Mouse (Mus musculus) forebrain, embryonic 16.5 days (tissue): ENCODE data around the gene Fam199x. TPM values are rescaled to one million over a fixed set of nuclear protein-coding genes. Genes with fewer than 3 reads are reported as not detected.

Experiments
- ATAC-seq: fragments of 200-750 bp; cut with Nextera tagmentation; 2 replicates; pipeline ENCODE4 v1.8.0; 2017; ENCODE audit warnings: mild to moderate bottlenecking, moderate library complexity
- H3K27ac ChIP-seq: fragments of 300-500 bp; sonication (generic); 2 replicates; pipeline ENCODE4 v1.5.1; 2014; ENCODE audit warnings: low read length, control low read depth
- H3K27me3 ChIP-seq: fragments of 300-500 bp; sonication (generic); replicated peaks from 2 replicates; pipeline ENCODE4 v1.6.1; 2014; ENCODE audit warnings: low read length; ENCODE audit not compliant: control insufficient read depth, insufficient read depth
- H3K36me3 ChIP-seq: fragments of 300-500 bp; sonication (generic); 2 replicates; pipeline ENCODE4 v1.6.1; 2014; ENCODE audit not compliant: control insufficient read depth, insufficient read depth
- H3K4me1 ChIP-seq: fragments of 300-500 bp; sonication (generic); replicated peaks from 2 replicates; pipeline ENCODE4 v1.6.1; 2014; ENCODE audit warnings: low read length; ENCODE audit not compliant: control insufficient read depth, insufficient read depth
- H3K4me2 ChIP-seq: fragments of 300-500 bp; sonication (generic); 2 replicates; pipeline ENCODE4 v1.6.1; 2014; ENCODE audit warnings: mild to moderate bottlenecking, low read length, control low read depth
- H3K4me3 ChIP-seq: fragments of 300-500 bp; sonication (generic); replicated peaks from 2 replicates; pipeline ENCODE4 v1.5.1; 2014; ENCODE audit warnings: mild to moderate bottlenecking, low read length, control low read depth
- H3K9ac ChIP-seq: fragments of 300-500 bp; sonication (generic); replicated peaks from 2 replicates; pipeline ENCODE4 v1.6.1; 2014; ENCODE audit warnings: low read depth, low read length, control low read depth
- H3K9me3 ChIP-seq: fragments of 300-500 bp; sonication (generic); 2 replicates; pipeline ENCODE4 v1.6.1; 2016; ENCODE audit warnings: low read length; ENCODE audit not compliant: control insufficient read depth
- WGBS: fragments of 180-500 bp; shearing (Covaris S2); extraction: QIAGEN DNeasy Blood & Tissue Kit; methylation state at CpG from one replicate; pipeline ENCODE4 v1.1.7; 2014; 5-methylcytosine and 5-hydroxymethylcytosine counted together
- polyA plus RNA-seq: library from polyadenylated mRNA; unstranded; fragments of >200 nt; fragmentation: Nextera tagmentation; extraction: Ambion mirVana; gene quantifications from 2 replicates; pipeline ENCODE4 v1.2.1, GENCODE M21; 2015

The Fam199x gene
- polyA plus RNA-seq, 1 experiment from 2014 or later: 7.3 TPM

GRCm38 (mm10) chrX:137038502-137038901, 10.9 kb upstream of the Fam199x start:
- H3K36me3 ChIP-seq: no peaks in the 10 kb centered on the region
- 52% methylated on average over 7 of the region's 7 CpGs for WGBS
- H3K27ac ChIP-seq: peak overlapping the region; percentile 84
- peaks cover 6% of the 10 kb centered on the region for H3K4me1 ChIP-seq
- peak; percentile 21 for ATAC-seq
- no peaks in the 10 kb centered on the region for H3K9me3 ChIP-seq
- peak overlapping the region; percentile 66; the same call in 1 of the 2 replicates for H3K9ac ChIP-seq
- H3K4me2 ChIP-seq: peak overlapping the region; percentile 54
- H3K4me3 ChIP-seq: peak overlapping the region; percentile 49
- H3K27me3 ChIP-seq: no peaks in the 10 kb centered on the region

- ATAC-seq: no peak; the same call in 1 of the 2 replicates
- H3K9ac ChIP-seq: peak overlapping the region; percentile 74
- 7% methylated on average over 10 of the region's 11 CpGs for WGBS
- no peak overlapping the region for H3K27ac ChIP-seq
- H3K4me3 ChIP-seq: peak overlapping the region; percentile 73
- no peaks in the 10 kb centered on the region; the same call in 1 of the 2 replicates for H3K4me1 ChIP-seq
- H3K4me2 ChIP-seq: peak overlapping the region; percentile 67
- H3K36me3 ChIP-seq: no peaks in the 10 kb centered on the region
- H3K9me3 ChIP-seq: no peaks in the 10 kb centered on the region
- H3K27me3 ChIP-seq: no peaks in the 10 kb centered on the region
Measured at GRCm38 (mm10) chrX:137049060-137049424, 352 bp upstream of the Fam199x start.

GRCm38 (mm10) chrX:137063202-137063601, 13.8 kb downstream of the Fam199x start:
- ATAC-seq: no peak
- H3K9ac ChIP-seq: no peak overlapping the region
- no peaks in the 10 kb centered on the region for H3K9me3 ChIP-seq
- no peaks in the 10 kb centered on the region for H3K4me1 ChIP-seq
- H3K4me3 ChIP-seq: no peak overlapping the region
- no peaks in the 10 kb centered on the region for H3K27me3 ChIP-seq
- H3K27ac ChIP-seq: no peak overlapping the region
- WGBS: 52% methylated on average over 9 of the region's 9 CpGs
- no peak overlapping the region for H3K4me2 ChIP-seq
- H3K36me3 ChIP-seq: no peaks in the 10 kb centered on the region

- WGBS: 17% methylated on average over 25 of the region's 25 CpGs
- Histone ChIP-seq H3K4me1 (no peaks in the 10 kb centered on the region), H3K27me3 (peaks cover 28% of the 10 kb centered on the region), H3K27ac (no peak overlapping the region), H3K36me3 (no peaks in the 10 kb centered on the region), H3K4me2 (no peak overlapping the region), H3K9ac (no peak overlapping the region), H3K9me3 (no peaks in the 10 kb centered on the region), H3K4me3 (no peak overlapping the region)
- ATAC-seq: no peak
Measured at GRCm38 (mm10) chrX:137104531-137104930, 55.1 kb downstream of the Fam199x start.

- Histone ChIP-seq H3K9me3 (no peaks in the 10 kb centered on the region), H3K36me3 (no peaks in the 10 kb centered on the region), H3K9ac (no peak overlapping the region), H3K27me3 (peaks cover 28% of the 10 kb centered on the region), H3K4me2 (no peak overlapping the region), H3K27ac (no peak overlapping the region), H3K4me1 (no peaks in the 10 kb centered on the region), H3K4me3 (no peak overlapping the region)
- WGBS: 22% methylated on average over 12 of the region's 13 CpGs
- ATAC-seq: no peak
Measured at GRCm38 (mm10) chrX:137106498-137106897, 57.1 kb downstream of the Fam199x start.

- H3K4me3 ChIP-seq: no peak overlapping the region
- no peaks in the 10 kb centered on the region for H3K9me3 ChIP-seq
- no peak overlapping the region for H3K27ac ChIP-seq
- peak; percentile 68 for ATAC-seq
- H3K4me2 ChIP-seq: no peak overlapping the region
- H3K27me3 ChIP-seq: peaks cover 50% of the 10 kb centered on the region
- H3K36me3 ChIP-seq: no peaks in the 10 kb centered on the region
- 22% methylated on average over 35 of the region's 40 CpGs for WGBS
- H3K4me1 ChIP-seq: peaks cover 7% of the 10 kb centered on the region; the same call in 1 of the 2 replicates
- H3K9ac ChIP-seq: no peak overlapping the region
Measured at GRCm38 (mm10) chrX:137118097-137118746, 68.8 kb downstream of the Fam199x start.

- Histone ChIP-seq H3K9me3 (no peaks in the 10 kb centered on the region; the same call in 1 of the 2 replicates), H3K36me3 (no peaks in the 10 kb centered on the region), H3K4me2 (peak overlapping the region; percentile 21), H3K4me1 (peaks cover 7% of the 10 kb centered on the region; the same call in 1 of the 2 replicates), H3K9ac (no peak overlapping the region), H3K4me3 (0 out of 2 replicates have a peak overlapping the region, but pooled peaks have one; percentile 3), H3K27ac (no peak overlapping the region), H3K27me3 (peaks cover 49% of the 10 kb centered on the region)
- WGBS: 21% methylated on average over 52 of the region's 52 CpGs
- no peak for ATAC-seq
Measured at GRCm38 (mm10) chrX:137119675-137120423, 70.5 kb downstream of the Fam199x start.

- 21% methylated on average over 20 of the region's 21 CpGs for WGBS
- Histone ChIP-seq H3K27me3 (peaks cover 49% of the 10 kb centered on the region), H3K9ac (no peak within 1 kb of the TSS), H3K4me2 (no peak within 1 kb of the TSS), H3K4me1 (peaks cover 7% of the 10 kb centered on the region; the same call in 1 of the 2 replicates), H3K4me3 (no peak within 1 kb of the TSS), H3K36me3 (no peaks in the 10 kb centered on the region), H3K9me3 (no peaks in the 10 kb centered on the region; the same call in 1 of the 2 replicates), H3K27ac (no peak within 1 kb of the TSS)
- ATAC-seq: no peak
Measured at GRCm38 (mm10) chrX:137121718-137122117, 72.3 kb downstream of the Fam199x start, which contains the start of gene Esx1. Esx1 (minus strand) TSS chrX:137122083.

- Histone ChIP-seq H3K27ac (no peak overlapping the region), H3K4me2 (no peak overlapping the region), H3K4me3 (no peak overlapping the region), H3K36me3 (no peaks in the 10 kb centered on the region), H3K4me1 (no peaks in the 10 kb centered on the region), H3K9me3 (no peaks in the 10 kb centered on the region; the same call in 1 of the 2 replicates), H3K27me3 (peaks cover 28% of the 10 kb centered on the region), H3K9ac (no peak overlapping the region)
- no peak for ATAC-seq
- WGBS: 17% methylated on average over 16 of the region's 17 CpGs
Measured at GRCm38 (mm10) chrX:137127542-137127941, 78.1 kb downstream of the Fam199x start.
